Mouse (Mus musculus): ENCODE data around the gene Ccdc175.

Gene Ccdc175

GRCm38 (mm10) chr12:72096966-72097365, 87.9 kb downstream of the Ccdc175 start:
- no peak for DNase-seq

GRCm38 (mm10) chr12:72089802-72090201, 95.0 kb downstream of the Ccdc175 start:
- no peak for DNase-seq

- DNase-seq = peak in 1 of 2 experiments; percentile 11
These were observed 98.5 kb downstream of the Ccdc175 start for GRCm38 (mm10) chr12:72086166-72086825.

GRCm38 (mm10) chr12:72085329-72086165, 99.3 kb downstream of the Ccdc175 start, which contains the start of the genes L3hypdh and Jkamp:
Gene L3hypdh, minus strand, starts transcription at chr12:72085439.
Gene Jkamp, plus strand, starts transcription at chr12:72085589.
- DNase-seq = peak; percentile 95 to 97

- DNase-seq = no peak
These were observed 99.9 kb downstream of the Ccdc175 start for GRCm38 (mm10) chr12:72085024-72085328.

GRCm38 (mm10) chr12:72084261-72085023, 100.4 kb downstream of the Ccdc175 start:
- peak in 1 of 2 experiments; percentile 6 for DNase-seq

- no peak for DNase-seq
These were observed 101.6 kb downstream of the Ccdc175 start for GRCm38 (mm10) chr12:72083265-72083664.

GRCm38 (mm10) chr12:72082370-72082769, 102.5 kb downstream of the Ccdc175 start:
- DNase-seq = peak in 1 of 2 experiments; percentile 8

GRCm38 (mm10) chr12:72081961-72082360, 102.9 kb downstream of the Ccdc175 start:
- DNase-seq = no peak

- no peak for DNase-seq
These were observed 106.6 kb downstream of the Ccdc175 start for GRCm38 (mm10) chr12:72078248-72078647.

GRCm38 (mm10) chr12:72070327-72071269, 114.2 kb downstream of the Ccdc175 start, which contains the start of gene Gpr135:
Gene Gpr135, minus strand, starts transcription at chr12:72071125.
- DNase-seq = peak; percentile 86

GRCm38 (mm10) chr12:72069626-72070326, 115.1 kb downstream of the Ccdc175 start:
- DNase-seq = no peak

GRCm38 (mm10) chr12:72057780-72058179, 127.0 kb downstream of the Ccdc175 start:
- no peak for DNase-seq

GRCm38 (mm10) chr12:72053851-72054250, 131.0 kb downstream of the Ccdc175 start:
- DNase-seq = no peak

GRCm38 (mm10) chr12:72053303-72053702, 131.5 kb downstream of the Ccdc175 start:
- DNase-seq = peak in 1 of 2 experiments; percentile 14

GRCm38 (mm10) chr12:72052571-72052970, 132.3 kb downstream of the Ccdc175 start:
- no peak for DNase-seq
